Mouse (Mus musculus) frontal cortex, postnatal 36 days (tissue): ENCODE measurements around the gene Sox5.

Experiments
- DNase-seq, 2 experiments: peaks; one replicate each; pipeline ENCODE4 v3.0.0; 2022; ENCODE audit warnings: low spot score in 2 of 2

Sox5 gene

GRCm38 (mm10) chr6:144051316-144051715 lies 730.5 kb downstream of the Sox5 start:
- no peak for DNase-seq

- DNase-seq, result no peak
Measured at GRCm38 (mm10) chr6:144048201-144048924, 733.4 kb downstream of the Sox5 start.

- DNase-seq, result peak in 1 of 2 experiments; percentile 22
Measured at GRCm38 (mm10) chr6:144045503-144045902, 736.3 kb downstream of the Sox5 start.

GRCm38 (mm10) chr6:144044381-144044780 lies 737.4 kb downstream of the Sox5 start:
- no peak for DNase-seq

- DNase-seq, result no peak
Measured at GRCm38 (mm10) chr6:144042936-144043335, 738.8 kb downstream of the Sox5 start.

- DNase-seq, result no peak
Measured at GRCm38 (mm10) chr6:144041941-144042340, 739.8 kb downstream of the Sox5 start.

- DNase-seq, result no peak
Measured at GRCm38 (mm10) chr6:144041188-144041587, 740.6 kb downstream of the Sox5 start.

- DNase-seq, result no peak
Measured at GRCm38 (mm10) chr6:144040349-144040748, 741.4 kb downstream of the Sox5 start.

GRCm38 (mm10) chr6:144039221-144039620 lies 742.6 kb downstream of the Sox5 start:
- no peak for DNase-seq

GRCm38 (mm10) chr6:144033191-144033590 lies 748.6 kb downstream of the Sox5 start:
- DNase-seq, result no peak

GRCm38 (mm10) chr6:144016929-144017328 lies 764.8 kb downstream of the Sox5 start:
- DNase-seq, result no peak

- DNase-seq, result no peak
Measured at GRCm38 (mm10) chr6:144011880-144012524, 769.8 kb downstream of the Sox5 start.

- no peak for DNase-seq
Measured at GRCm38 (mm10) chr6:144010995-144011394, 770.8 kb downstream of the Sox5 start.

GRCm38 (mm10) chr6:144010285-144010684 lies 771.5 kb downstream of the Sox5 start:
- DNase-seq, result no peak

- DNase-seq, result no peak
Measured at GRCm38 (mm10) chr6:144005132-144005531, 776.6 kb downstream of the Sox5 start.

- no peak for DNase-seq
Measured at GRCm38 (mm10) chr6:143998201-143998600, 783.6 kb downstream of the Sox5 start.

- DNase-seq, result no peak
Measured at GRCm38 (mm10) chr6:143997616-143998015, 784.2 kb downstream of the Sox5 start.

- DNase-seq, result no peak
Measured at GRCm38 (mm10) chr6:143995046-143995445, 786.7 kb downstream of the Sox5 start.

GRCm38 (mm10) chr6:143987548-143987947 lies 794.2 kb downstream of the Sox5 start:
- DNase-seq, result no peak

GRCm38 (mm10) chr6:143980131-143980530 lies 801.6 kb downstream of the Sox5 start:
- peak in 1 of 2 experiments; percentile 40 for DNase-seq

- DNase-seq, result peak in 1 of 2 experiments; percentile 16
Measured at GRCm38 (mm10) chr6:143967724-143968400, 813.9 kb downstream of the Sox5 start.

- DNase-seq, result no peak
Measured at GRCm38 (mm10) chr6:143960487-143960886, 821.3 kb downstream of the Sox5 start.

- no peak for DNase-seq
Measured at GRCm38 (mm10) chr6:143960081-143960480, 821.7 kb downstream of the Sox5 start.
